Mouse (Mus musculus): ENCODE measurements at regions not wholly inside any gene's neighbourhood (a gene's known extent, or its start where the extent isn't known, plus 50 kb on each side); places are given as distances from the start of the nearest gene placed in this dataset.

DNA sequence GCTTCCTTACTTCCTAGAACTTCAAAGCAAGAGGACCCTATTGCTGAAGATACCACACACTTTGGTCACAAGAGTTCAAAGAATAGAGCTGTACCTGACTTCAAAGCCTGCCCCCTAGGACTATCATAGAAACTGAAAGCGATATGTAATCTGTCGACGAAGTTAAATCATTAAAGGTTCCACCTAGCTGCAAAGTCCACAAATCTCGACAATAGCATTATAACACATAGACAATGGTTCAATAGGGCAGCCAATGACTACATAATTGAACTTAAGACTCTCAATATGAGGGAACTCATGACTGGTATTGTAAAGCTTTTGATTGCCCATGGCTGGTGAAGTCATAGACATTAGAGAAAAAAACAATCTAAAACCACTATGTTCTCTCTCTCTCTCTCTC lies 200.8 kb downstream of the Fscb start:
- ATAC-seq (replicated peaks) = no peak
- Histone ChIP-seq H3K9ac (no peak overlapping the region), H3K36me3 (replicated peaks) (no peaks in the 10 kb centered on the region), H3K27ac (no peak overlapping the region), H3K4me3 (no peak overlapping the region), H3K27me3 (replicated peaks) (no peaks in the 10 kb centered on the region), H3K4me2 (no peak overlapping the region), H3K9me3 (no peaks in the 10 kb centered on the region), H3K4me1 (no peaks in the 10 kb centered on the region)
- 89% methylated on average over 4 of the region's 4 CpGs for WGBS

DNA sequence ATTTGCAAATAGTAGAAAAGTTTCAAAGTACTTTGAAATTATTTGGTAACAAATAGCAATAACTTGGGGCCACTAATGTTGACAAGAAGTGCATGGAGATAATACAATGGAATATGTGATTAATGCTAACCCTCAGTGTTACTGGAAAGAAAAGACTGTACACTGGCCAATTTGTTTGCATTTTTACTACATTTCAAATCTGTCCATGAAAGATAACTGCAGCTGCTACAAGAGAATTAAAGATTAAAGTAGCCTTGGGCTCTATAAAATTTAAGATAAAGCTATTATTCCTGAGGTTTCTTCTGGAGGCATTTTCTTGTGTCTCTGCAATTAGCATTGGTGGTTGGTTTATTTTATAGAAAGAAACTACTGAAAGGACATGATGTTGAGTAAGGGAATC lies 208.4 kb downstream of the Fscb start:
- no peak overlapping the region for H3K4me3 ChIP-seq
- no peak for ATAC-seq (replicated peaks)
- no peak overlapping the region for H3K27ac ChIP-seq

DNA sequence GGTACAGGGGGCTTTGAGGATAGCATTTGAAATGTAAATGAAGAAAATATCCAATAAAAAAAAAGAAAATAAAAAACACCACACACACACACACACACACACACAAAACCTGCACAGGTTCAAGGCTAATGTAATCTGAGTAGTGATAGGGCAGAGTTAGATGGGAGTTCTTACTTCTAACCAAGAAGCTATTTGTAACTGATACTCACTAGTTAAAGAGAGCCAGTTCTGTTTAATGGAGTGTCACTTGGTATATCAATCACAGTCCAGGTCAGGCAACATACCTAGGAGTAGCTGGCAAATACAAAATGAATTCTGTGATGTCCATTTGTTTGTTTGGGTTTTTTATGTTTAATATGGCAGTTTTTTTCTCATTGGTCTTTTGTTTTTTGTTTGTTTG lies 219.5 kb downstream of the Fscb start:
- Histone ChIP-seq H3K36me3 (replicated peaks) (no peaks in the 10 kb centered on the region), H3K27ac (no peak overlapping the region)
- no peak for ATAC-seq (replicated peaks)

More for the DNA sequence above, 208.4 kb downstream of the Fscb start:
- Histone ChIP-seq H3K36me3 (replicated peaks) (no peaks in the 10 kb centered on the region), H3K4me2 (no peak overlapping the region), H3K9ac (no peak overlapping the region), H3K4me1 (no peaks in the 10 kb centered on the region), H3K27me3 (replicated peaks) (no peaks in the 10 kb centered on the region), H3K9me3 (no peaks in the 10 kb centered on the region)

DNA sequence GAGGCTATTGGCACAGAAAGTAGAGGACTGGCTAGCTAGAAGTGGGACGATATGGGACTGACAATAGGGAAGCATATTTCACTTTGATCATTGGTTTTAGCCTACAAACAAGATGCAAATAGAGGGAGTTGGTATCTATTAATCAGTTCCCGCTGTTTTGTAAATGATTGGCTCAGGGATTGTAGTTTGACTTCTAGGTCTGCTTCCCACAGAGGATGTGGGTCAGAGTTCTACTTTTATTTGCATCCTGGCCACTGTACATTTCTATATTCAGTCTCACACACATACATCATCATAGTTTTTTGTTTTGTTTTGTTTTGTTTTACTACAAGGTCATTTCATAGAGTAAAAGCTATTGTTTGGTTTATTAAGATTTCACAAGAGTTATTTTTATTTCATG lies 224.5 kb downstream of the Fscb start:
- H3K4me3 ChIP-seq = no peak overlapping the region
- H3K4me1 ChIP-seq = no peaks in the 10 kb centered on the region
- no peak overlapping the region for H3K27ac ChIP-seq
- WGBS = 87% methylated on average over 2 of the region's 2 CpGs
- no peak overlapping the region for H3K4me2 ChIP-seq
- H3K9me3 ChIP-seq = no peaks in the 10 kb centered on the region
- no peak for ATAC-seq (replicated peaks)
- H3K36me3 ChIP-seq (replicated peaks) = no peaks in the 10 kb centered on the region
- no peaks in the 10 kb centered on the region for H3K27me3 ChIP-seq (replicated peaks)
- H3K9ac ChIP-seq = no peak overlapping the region

More for the DNA sequence above, 219.5 kb downstream of the Fscb start:
- Histone ChIP-seq H3K9ac (no peak overlapping the region), H3K4me3 (no peak overlapping the region), H3K4me2 (no peak overlapping the region), H3K27me3 (replicated peaks) (no peaks in the 10 kb centered on the region), H3K9me3 (no peaks in the 10 kb centered on the region), H3K4me1 (no peaks in the 10 kb centered on the region)

GRCm38 (mm10) chr12:64229510-64230078 lies 244.9 kb downstream of the Fscb start:
- Histone ChIP-seq H3K27ac (no peak overlapping the region), H3K4me3 (no peak overlapping the region), H3K9ac (no peak overlapping the region), H3K27me3 (replicated peaks) (no peaks in the 10 kb centered on the region), H3K4me2 (no peak overlapping the region), H3K9me3 (no peaks in the 10 kb centered on the region), H3K36me3 (replicated peaks) (no peaks in the 10 kb centered on the region), H3K4me1 (no peaks in the 10 kb centered on the region)
- peak; percentile 71 for ATAC-seq (replicated peaks)
- 71% methylated on average over 1 of the region's 1 CpGs for WGBS

DNA sequence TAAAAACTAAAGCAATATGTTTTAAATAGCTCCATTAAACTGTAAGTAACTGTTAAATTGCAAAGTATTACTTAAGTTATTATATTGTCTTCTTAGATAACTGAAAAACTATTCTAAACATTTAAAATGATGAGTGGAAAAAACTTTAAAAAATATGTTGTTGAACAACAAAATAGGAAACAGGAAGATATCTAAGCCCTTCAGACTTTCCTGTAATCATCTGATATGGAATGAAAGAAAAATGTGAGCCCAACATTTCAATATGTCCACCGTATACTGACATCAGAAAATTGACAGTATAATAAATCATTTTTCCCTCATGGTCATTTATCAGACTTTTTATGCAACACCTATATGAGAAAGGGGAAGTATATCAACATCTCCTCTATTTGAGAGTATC lies 258.1 kb downstream of the Fscb start:
- H3K27me3 ChIP-seq (replicated peaks) = no peaks in the 10 kb centered on the region
- H3K36me3 ChIP-seq (replicated peaks) = no peaks in the 10 kb centered on the region
- H3K4me1 ChIP-seq = no peaks in the 10 kb centered on the region
- H3K9ac ChIP-seq = no peak overlapping the region
- no peaks in the 10 kb centered on the region for H3K9me3 ChIP-seq
- no peak overlapping the region for H3K4me3 ChIP-seq
- 94% methylated on average over 1 of the region's 1 CpGs for WGBS
- no peak overlapping the region for H3K27ac ChIP-seq
- H3K4me2 ChIP-seq = no peak overlapping the region
- ATAC-seq (replicated peaks) = no peak

DNA sequence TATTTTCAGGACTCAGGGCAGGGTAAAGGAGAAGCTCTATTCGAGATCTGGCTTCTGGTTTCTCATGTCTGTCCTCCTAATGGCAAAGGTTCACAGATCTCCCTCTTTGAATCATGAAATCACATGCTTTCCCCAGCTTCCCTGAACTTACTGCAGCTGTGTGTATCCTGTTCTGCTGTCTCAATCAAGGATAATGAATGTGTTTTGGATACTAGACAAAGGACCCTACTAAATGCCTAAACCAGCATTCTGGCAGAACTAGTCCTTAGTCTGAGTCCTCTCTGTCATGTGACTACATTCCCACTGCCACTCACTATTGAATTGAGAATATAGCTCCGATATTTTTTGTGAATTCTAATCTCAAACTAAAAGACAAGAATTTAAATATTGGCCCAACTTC lies 276.1 kb downstream of the Fscb start:
- no peak for ATAC-seq (replicated peaks)
- no peak overlapping the region for H3K4me3 ChIP-seq
- no peak overlapping the region for H3K9ac ChIP-seq
- no peaks in the 10 kb centered on the region for H3K27me3 ChIP-seq (replicated peaks)
- H3K4me1 ChIP-seq = no peaks in the 10 kb centered on the region
- H3K36me3 ChIP-seq (replicated peaks) = no peaks in the 10 kb centered on the region
- no peaks in the 10 kb centered on the region for H3K9me3 ChIP-seq
- 67% methylated on average over 2 of the region's 2 CpGs for WGBS
- no peak overlapping the region for H3K4me2 ChIP-seq
- no peak overlapping the region for H3K27ac ChIP-seq

Measured in midbrain, embryonic 15.5 days (tissue).